Mouse (Mus musculus): ENCODE results near the gene Ephb1.

- TF ChIP-seq CTCF (conservative IDR thresholded peaks at IDR 0.05; ENCODE audit: insufficient read depth, insufficient read length, low read depth, low read length) = no peak
- no peak for TF ChIP-seq POLR2A (IDR thresholded peaks at IDR 0.05; ENCODE audit: low read depth, low read length)
Measured at GRCm38 (mm10) chr9:102358011-102358410, 3.5 kb upstream of the Ephb1 start.
